Mouse (Mus musculus) myocyte (in vitro differentiated cells): ENCODE measurements around the gene Glra4. TPM values are rescaled to one million over a fixed set of nuclear protein-coding genes. Genes with fewer than 3 reads are reported as not detected.
"Not testable (repeated sequence)": the region's sequence is repeated elsewhere in the genome, so short reads cannot be mapped to it uniquely, and the experiment has no call there.

Source experiments
- H3K27me3 ChIP-seq: one replicate; pipeline ENCODE4 v1.6.1; 2011; ENCODE audit not compliant: control insufficient read depth, insufficient read depth, insufficient read length
- H3K36me3 ChIP-seq: one replicate; pipeline ENCODE4 v1.6.1; 2011; ENCODE audit not compliant: control insufficient read depth, insufficient read depth
- H3K4me2 ChIP-seq: one replicate; pipeline ENCODE4 v1.6.1; 2011; ENCODE audit warnings: low read depth, control low read depth
- H3K4me3 ChIP-seq: one replicate; pipeline ENCODE4 v1.5.1; 2011; ENCODE audit warnings: mild to moderate bottlenecking, control low read depth, moderate library complexity
- H3K79me2 ChIP-seq: one replicate; pipeline ENCODE4 v1.6.1; 2011; ENCODE audit not compliant: control insufficient read depth, insufficient read depth
- H3ac ChIP-seq: one replicate; pipeline ENCODE4 v1.6.1; 2011; ENCODE audit not compliant: control insufficient read depth, insufficient read length
- CEBPB ChIP-seq: IDR thresholded peaks from 2 replicates; pipeline ENCODE4 v1.6.1; 2011; ENCODE audit warnings: mild to moderate bottlenecking, moderate library complexity; ENCODE audit not compliant: poor library complexity, insufficient read depth, severe bottlenecking
- E2F4 ChIP-seq: IDR thresholded peaks from one replicate; pipeline ENCODE4 v1.6.1; 2011; ENCODE audit warnings: mild to moderate bottlenecking, control low read depth, moderate library complexity; ENCODE audit not compliant: insufficient read depth
- MAX ChIP-seq: IDR thresholded peaks from one replicate; pipeline ENCODE4 v1.6.1; 2011; ENCODE audit warnings: low read depth, mild to moderate bottlenecking, control low read depth
- MYOD1 ChIP-seq, 3 experiments: IDR thresholded peaks; one replicate each; pipeline ENCODE4 v1.6.1; 2011; ENCODE audit warnings: control low read depth in 2 of 3, low read depth in 2 of 3, mild to moderate bottlenecking in 2 of 3, moderate library complexity in 1 of 3; ENCODE audit not compliant: insufficient read length in 2 of 3, control insufficient read depth in 1 of 3
- MYOG ChIP-seq, 3 experiments: IDR thresholded peaks; one replicate each; pipeline ENCODE4 v1.6.1; 2011; ENCODE audit warnings: control low read depth in 2 of 3, low read depth in 2 of 3, mild to moderate bottlenecking in 2 of 3; ENCODE audit not compliant: insufficient read length in 2 of 3, control insufficient read depth in 1 of 3, insufficient read depth in 1 of 3
- POLR2A ChIP-seq: IDR thresholded peaks from one replicate; pipeline ENCODE4 v1.6.1; 2011; ENCODE audit warnings: low read depth, mild to moderate bottlenecking, control low read depth, moderate library complexity; ENCODE audit not compliant: insufficient read length
- POLR2AphosphoS2 ChIP-seq: IDR thresholded peaks from one replicate; pipeline ENCODE4 v1.6.1; 2011; ENCODE audit warnings: low read depth, control low read depth; ENCODE audit not compliant: insufficient read length
- REST ChIP-seq: IDR thresholded peaks from one replicate; pipeline ENCODE4 v1.6.1; 2011; ENCODE audit warnings: mild to moderate bottlenecking, control low read depth, moderate library complexity; ENCODE audit not compliant: insufficient read depth, insufficient read length
- SRF ChIP-seq: IDR thresholded peaks from one replicate; pipeline ENCODE4 v1.6.1; 2011; ENCODE audit warnings: low read depth; ENCODE audit not compliant: control insufficient read depth, insufficient read length
- TCF12 ChIP-seq: IDR thresholded peaks from one replicate; pipeline ENCODE4 v1.6.1; 2011; ENCODE audit warnings: mild to moderate bottlenecking, control low read depth; ENCODE audit not compliant: poor library complexity, insufficient read depth, severe bottlenecking
- TCF3 ChIP-seq: IDR thresholded peaks from one replicate; pipeline ENCODE4 v1.6.1; 2011; ENCODE audit warnings: low read depth, control low read depth; ENCODE audit not compliant: insufficient read length
- USF1 ChIP-seq: IDR thresholded peaks from one replicate; pipeline ENCODE4 v1.6.1; 2011; ENCODE audit warnings: low read depth, mild to moderate bottlenecking, control low read depth, moderate library complexity
- polyA plus RNA-seq: library from polyadenylated mRNA; unstranded; fragments of >200 nt; fragmentation: generic; extraction: Trizol; gene quantifications from one replicate; pipeline ENCODE4 v1.2.1, GENCODE M21; 2012; ENCODE audit warnings: missing spikeins

Glra4 gene
- polyA plus RNA-seq, 1 experiment = not detected

DNA sequence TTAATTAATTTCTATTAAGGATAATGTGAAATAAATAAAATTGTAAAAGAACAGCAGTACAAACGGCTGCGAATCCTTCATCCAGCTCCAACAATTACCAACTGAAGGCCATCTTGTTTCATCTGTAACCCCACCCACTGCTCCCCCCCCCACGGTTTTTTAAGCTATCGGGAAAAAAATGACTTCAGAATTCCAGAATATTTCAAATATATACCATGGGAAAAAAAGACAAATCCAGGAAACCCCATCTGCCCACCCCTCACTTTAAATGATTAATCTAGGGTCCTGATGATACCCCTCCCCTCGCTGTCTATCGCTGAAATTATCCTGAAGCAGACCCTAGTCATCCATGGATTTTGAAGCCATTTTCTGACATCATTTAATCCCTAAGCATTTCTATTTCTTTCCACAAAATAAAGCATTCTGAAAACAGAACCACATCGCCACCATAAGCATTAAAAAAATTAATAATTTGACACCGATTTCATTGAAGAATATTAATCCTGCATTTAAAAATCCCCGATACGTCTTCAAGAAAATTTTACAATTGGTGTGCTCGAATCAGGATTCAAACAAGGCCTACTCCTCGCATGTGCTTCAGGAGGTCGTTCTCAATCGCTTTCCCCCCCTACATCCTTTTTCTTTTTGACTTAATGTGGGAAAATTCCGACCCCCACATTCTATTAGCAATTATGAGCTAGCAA lies 39.7 kb downstream of the Glra4 start:
- Histone ChIP-seq H3K79me2 (peaks cover 58% of the 10 kb centered on the region), H3K4me3 (peak overlapping the region; percentile 78), H3ac (no peak overlapping the region), H3K36me3 (peaks cover 30% of the 10 kb centered on the region), H3K27me3 (no peaks in the 10 kb centered on the region), H3K4me2 (peak overlapping the region; percentile 6)
- TF ChIP-seq REST = no peak

DNA sequence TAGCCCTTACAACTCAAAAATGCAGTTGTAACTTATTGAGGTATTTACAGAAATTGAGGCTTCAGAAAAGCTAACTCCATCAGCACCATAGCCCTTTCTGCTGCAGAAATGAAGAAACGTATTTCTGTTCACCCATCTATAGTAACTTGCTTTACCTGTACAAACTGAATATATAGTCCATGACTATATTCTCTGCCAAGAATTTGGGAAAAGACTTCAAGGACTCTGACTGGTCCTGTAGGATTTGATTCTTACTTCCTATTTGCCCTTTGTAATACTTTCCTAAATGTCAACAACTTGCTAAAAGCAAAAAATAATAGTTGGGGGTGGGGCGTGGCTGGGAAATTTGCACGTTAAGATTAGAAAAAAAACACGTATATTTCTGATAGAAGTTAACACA lies 47.9 kb downstream of the Glra4 start:
- Histone ChIP-seq H3K36me3 (peaks cover 34% of the 10 kb centered on the region), H3K79me2 (peaks cover 23% of the 10 kb centered on the region), H3K27me3 (no peaks in the 10 kb centered on the region), H3ac (no peak overlapping the region), H3K4me2 (no peak overlapping the region), H3K4me3 (no peak overlapping the region)
- TF ChIP-seq MAX (no peak), MYOD1 (IDR thresholded peaks at IDR 0.05; ENCODE audit: control insufficient read depth in 1 of 3, insufficient read length in 2 of 3, low read depth in 2 of 3) (no peak), CEBPB (no peak), TCF12 (no peak), POLR2AphosphoS2 (no peak), USF1 (no peak), POLR2A (no peak), MYOG (IDR thresholded peaks at IDR 0.05; ENCODE audit: control insufficient read depth in 1 of 3, insufficient read depth in 1 of 3, insufficient read length in 2 of 3, low read depth in 2 of 3) (no peak), TCF3 (no peak)

DNA sequence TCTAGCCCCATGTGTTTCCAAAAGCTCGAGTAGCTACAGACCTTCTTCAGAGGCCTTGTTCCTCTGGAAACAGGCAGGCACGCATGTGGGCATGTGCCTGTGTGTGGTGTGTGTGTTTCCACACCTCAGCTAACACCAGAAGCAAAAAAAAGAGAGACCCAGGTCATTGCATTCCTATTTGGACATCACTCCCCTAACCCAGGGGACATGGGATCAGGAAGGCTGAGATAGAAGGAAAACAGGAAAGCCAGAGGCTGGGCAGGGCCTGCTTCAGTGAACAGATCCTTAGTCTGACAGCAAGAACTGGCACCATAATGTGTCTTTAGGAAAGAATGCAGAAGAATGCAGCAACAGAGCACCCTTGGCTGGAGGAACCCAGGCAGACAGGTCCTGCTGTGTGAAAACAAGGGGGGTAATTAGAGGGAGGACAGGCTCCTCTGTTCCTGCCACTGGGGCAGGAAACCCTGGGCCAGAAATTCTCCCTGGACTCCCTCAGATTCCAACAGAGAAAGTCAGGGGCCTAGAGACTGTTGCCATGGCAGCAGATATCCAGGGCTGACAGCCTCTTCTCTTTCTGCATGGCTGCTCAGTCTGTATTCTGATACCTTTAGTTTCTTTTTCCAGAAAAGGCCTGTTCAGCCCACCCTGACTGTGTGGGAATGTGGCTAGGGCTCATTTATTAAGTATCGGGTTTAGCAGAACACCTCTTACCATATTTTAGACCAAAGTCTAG lies 65.0 kb downstream of the Glra4 start:
- H3K4me3 ChIP-seq, H3K27me3 ChIP-seq, H3K79me2 ChIP-seq, H3K4me2 ChIP-seq, H3K36me3 ChIP-seq, H3ac ChIP-seq: not testable (repeated sequence)

GRCm38 (mm10) chrX:136708782-136709181 lies 71.2 kb downstream of the Glra4 start:
- Histone ChIP-seq H3ac (no peak overlapping the region), H3K79me2 (no peaks in the 10 kb centered on the region), H3K36me3 (no peaks in the 10 kb centered on the region), H3K4me3 (peak overlapping the region; percentile 26), H3K4me2 (no peak overlapping the region), H3K27me3 (no peaks in the 10 kb centered on the region)
- TF ChIP-seq POLR2AphosphoS2 = no peak
- TF ChIP-seq POLR2A = no peak
- no peak for TF ChIP-seq REST
- TF ChIP-seq MYOG (IDR thresholded peaks at IDR 0.05; ENCODE audit: control insufficient read depth in 1 of 3, insufficient read depth in 1 of 3, insufficient read length in 2 of 3, low read depth in 2 of 3) = no peak
- TF ChIP-seq USF1 = no peak
- TF ChIP-seq SRF = no peak
- no peak for TF ChIP-seq TCF3
- TF ChIP-seq CEBPB = no peak
- TF ChIP-seq TCF12 = no peak
- TF ChIP-seq MAX = no peak
- TF ChIP-seq MYOD1 (IDR thresholded peaks at IDR 0.05; ENCODE audit: control insufficient read depth in 1 of 3, insufficient read length in 2 of 3, low read depth in 2 of 3) = no peak
- TF ChIP-seq E2F4 = no peak

GRCm38 (mm10) chrX:136708168-136708681 lies 71.7 kb downstream of the Glra4 start:
- Histone ChIP-seq H3K27me3 (no peaks in the 10 kb centered on the region), H3K4me3 (peak overlapping the region; percentile 26), H3K4me2 (peak overlapping the region; percentile 53), H3ac (no peak overlapping the region), H3K36me3 (no peaks in the 10 kb centered on the region), H3K79me2 (no peaks in the 10 kb centered on the region)
- TF ChIP-seq TCF12 (no peak), MYOD1 (IDR thresholded peaks at IDR 0.05; ENCODE audit: control insufficient read depth in 1 of 3, insufficient read length in 2 of 3, low read depth in 2 of 3) (no peak), CEBPB (no peak), SRF (no peak), USF1 (no peak), TCF3 (no peak), MYOG (IDR thresholded peaks at IDR 0.05; ENCODE audit: control insufficient read depth in 1 of 3, insufficient read depth in 1 of 3, insufficient read length in 2 of 3, low read depth in 2 of 3) (no peak), POLR2A (no peak), REST (no peak), POLR2AphosphoS2 (no peak), E2F4 (no peak), MAX (no peak)

Other genes starting within 250 kb of the Glra4 start
- not detected for gene Kir3dl2, start 236.1 kb downstream of the Glra4 start, polyA plus RNA-seq
- 4.2 TPM for gene Tceal3, start 189.3 kb downstream of the Glra4 start, polyA plus RNA-seq
- gene Tceal1, start 72.2 kb downstream of the Glra4 start, polyA plus RNA-seq = 1.1 TPM
- gene Morf4l2, start 36.5 kb downstream of the Glra4 start, polyA plus RNA-seq = 202 TPM
- 0.14 TPM for gene Plp1, start 42.5 kb upstream of the Glra4 start, polyA plus RNA-seq
- gene Rab9b, start 88.6 kb upstream of the Glra4 start, polyA plus RNA-seq = not detected
- not detected for gene H2bfm, start 147.2 kb upstream of the Glra4 start, polyA plus RNA-seq
- not detected for gene Tmsb15b2, start 195.4 kb upstream of the Glra4 start, polyA plus RNA-seq
- not detected for gene Tmsb15l, start 196.7 kb upstream of the Glra4 start, polyA plus RNA-seq
- not detected for gene Tmsb15b1, start 196.7 kb upstream of the Glra4 start, polyA plus RNA-seq
- gene Zcchc18, start 213.0 kb upstream of the Glra4 start, polyA plus RNA-seq = 0.01 TPM